Mouse (Mus musculus) kidney, postnatal 36 days (tissue): ENCODE results near the gene Cfap97d1.
A peak's percentile ranks its signal among the peaks of the same experiment; 100 is the strongest.

Source experiments
- DNase-seq, 2 experiments: peaks; one replicate each; pipeline ENCODE4 v3.0.0; 2021 to 2022; ENCODE audit warnings: mixed read lengths in 2 of 2

The Cfap97d1 gene

DNA sequence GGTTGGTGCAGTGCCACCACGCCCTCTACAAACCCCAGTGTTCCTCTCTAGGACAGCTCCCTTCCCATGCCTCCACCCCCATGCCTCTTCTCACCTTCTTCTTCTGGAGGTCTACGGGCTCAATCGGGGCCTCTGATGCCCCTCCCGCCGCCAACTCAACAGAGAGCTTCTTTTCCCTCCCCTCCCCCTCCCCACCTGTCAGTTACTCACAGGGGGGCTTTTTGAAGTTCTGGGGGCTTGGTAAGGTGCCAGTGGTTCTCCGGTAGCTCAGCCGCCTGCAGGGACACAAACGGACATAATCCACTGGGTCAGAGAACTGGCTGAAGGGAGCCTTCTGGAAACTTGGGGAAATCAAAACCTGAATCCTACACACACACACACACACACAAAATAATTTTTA is 27.4 kb downstream of the Cfap97d1 start:
- DNase-seq, result no peak

DNA sequence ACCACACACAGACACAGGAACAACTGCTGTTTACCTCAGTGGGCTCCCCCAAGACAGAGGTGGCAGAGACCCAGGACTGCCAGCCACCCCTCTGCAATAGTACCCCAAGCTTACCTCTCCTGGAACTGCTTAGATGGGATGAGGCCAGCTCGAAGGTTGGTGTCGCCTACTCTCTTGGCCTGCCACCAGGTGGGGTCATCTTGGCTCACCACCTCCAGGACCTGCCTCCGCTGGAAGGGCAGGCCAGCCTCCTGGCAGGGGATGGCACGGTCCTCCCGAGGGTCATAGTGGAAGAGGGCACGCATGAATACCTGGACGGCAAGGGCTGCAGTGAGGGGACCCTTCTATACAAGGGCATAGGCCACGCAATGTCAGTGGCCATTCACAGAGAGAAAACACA is 29.1 kb downstream of the Cfap97d1 start:
- DNase-seq, result no peak

DNA sequence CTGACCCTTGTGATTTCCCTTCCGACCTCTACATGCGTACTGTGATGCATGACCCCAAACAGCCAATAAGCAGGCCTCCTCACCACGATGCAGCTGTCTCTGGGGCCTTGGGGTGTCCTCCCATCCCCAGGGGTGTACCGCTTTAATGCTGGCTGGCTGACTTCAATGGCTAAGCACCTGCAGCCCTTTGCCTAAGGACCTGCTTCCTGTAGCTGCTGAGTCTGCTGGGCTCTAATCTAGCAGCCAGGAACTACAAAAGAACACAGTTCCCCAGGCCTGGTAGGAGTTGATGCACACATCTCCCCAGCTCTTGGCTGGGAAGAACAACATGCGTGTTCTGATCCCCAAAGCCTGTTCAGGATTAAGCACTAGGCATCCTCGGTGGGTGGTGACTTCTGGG is 31.4 kb downstream of the Cfap97d1 start:
- DNase-seq, result no peak

DNA sequence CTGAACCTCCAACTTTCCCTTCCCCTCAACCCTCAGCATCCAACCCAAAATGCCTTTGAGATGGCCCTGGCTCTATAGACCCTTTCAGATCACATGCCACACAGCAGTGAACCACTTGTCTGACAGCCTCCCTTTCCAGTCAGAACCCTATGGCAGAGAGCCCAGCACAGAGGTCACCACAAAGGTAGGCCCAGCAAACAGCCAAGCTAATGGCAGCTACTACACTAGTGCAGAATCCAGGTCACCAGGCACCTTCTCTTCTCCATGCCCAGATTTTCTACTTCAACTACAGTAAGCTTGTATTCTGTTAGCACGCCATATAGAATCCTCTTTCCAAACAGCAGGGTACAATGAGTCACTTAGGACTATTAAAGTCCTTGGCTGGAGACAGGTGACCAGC is 32.1 kb downstream of the Cfap97d1 start:
- DNase-seq, result peak; percentile 26 to 42

DNA sequence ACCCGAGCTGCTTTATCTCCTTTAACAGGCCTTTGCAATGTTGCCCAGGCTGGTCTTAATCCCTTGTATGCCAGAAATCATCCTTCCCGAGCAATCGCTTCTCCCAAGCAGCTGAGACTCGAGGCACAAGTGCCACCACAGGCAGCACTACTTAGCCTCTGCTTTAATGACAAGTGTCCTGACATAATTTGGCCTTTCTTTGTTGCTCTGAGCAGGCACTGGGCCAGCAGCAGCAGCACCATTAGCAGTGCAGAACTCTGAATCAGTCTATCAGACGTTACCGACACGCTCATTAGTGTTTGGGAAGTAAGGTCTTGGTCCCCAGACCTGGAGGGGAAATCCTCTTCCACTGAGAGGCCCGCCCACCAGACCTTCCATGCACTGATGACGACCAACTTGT is 35.7 kb downstream of the Cfap97d1 start:
- no peak for DNase-seq

DNA sequence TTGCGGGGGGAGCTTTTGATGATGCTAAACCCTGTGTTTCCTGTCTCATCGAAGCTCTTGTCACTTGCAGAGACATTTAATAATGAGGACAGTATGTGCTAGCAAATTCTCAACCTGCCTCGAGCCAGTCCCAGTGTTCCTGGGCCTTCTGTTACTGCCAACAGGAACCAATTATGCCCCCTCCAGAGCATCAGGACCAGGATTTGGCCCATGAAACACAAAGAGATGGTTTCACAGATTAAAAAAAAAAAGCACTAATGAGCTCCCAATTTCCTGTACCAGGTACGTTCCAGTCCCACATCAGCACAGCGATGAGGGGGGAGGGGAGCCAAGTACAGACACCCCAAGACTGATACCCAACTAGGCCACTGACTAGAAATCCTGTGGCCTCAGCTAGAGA is 37.1 kb downstream of the Cfap97d1 start:
- no peak for DNase-seq

DNA sequence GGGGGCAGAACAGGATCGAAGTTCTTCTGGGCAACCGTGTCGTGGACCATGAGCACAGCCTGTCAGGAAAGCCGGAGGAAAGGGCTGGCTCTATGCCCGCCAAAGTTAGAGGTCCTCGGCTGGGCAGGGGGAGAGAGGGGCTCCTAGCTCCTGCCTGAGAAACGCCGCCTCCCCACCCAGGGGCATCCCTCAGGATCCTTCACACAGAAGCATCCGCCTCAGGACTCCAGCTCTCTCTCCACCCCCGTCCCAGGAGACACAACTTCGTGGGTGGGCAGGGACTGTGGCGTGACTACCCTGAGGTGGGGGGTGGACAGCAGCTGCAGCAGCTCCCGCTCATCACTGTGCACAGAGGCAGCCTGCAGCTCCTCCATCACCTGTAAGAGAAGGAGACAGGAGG is 39.3 kb downstream of the Cfap97d1 start:
- no peak for DNase-seq

DNA sequence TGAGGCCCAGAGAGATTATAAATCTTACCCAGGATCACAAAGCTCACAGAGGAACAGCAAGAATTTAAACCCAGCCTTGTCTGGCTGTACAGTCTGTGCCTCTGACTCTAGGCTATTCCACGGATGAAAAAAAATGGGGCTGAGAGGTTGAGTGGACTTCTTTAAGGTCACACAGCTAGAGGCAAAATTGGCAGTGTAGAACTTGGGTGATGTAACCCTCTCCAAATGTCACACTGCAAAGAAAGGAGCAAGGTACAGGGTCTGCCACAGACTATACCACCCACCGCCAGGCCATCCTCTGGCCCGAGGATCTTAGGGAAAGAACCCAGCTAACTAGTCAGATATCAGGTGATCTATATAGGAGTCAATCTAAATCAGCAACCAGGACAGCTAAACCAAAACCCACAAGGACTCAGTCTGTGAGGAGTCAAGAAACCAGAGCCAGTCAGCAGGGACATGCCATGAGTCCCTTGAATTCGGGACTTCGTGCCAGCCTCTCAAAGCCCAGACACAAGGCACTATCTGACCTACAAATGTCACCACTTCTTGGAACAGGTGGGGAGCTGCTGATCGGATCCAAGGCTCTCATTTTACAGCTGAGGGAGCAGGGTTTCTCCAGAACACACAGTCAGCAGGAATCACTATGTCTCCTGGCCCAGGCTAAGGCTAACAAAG is 40.1 kb downstream of the Cfap97d1 start:
- no peak for DNase-seq

DNA sequence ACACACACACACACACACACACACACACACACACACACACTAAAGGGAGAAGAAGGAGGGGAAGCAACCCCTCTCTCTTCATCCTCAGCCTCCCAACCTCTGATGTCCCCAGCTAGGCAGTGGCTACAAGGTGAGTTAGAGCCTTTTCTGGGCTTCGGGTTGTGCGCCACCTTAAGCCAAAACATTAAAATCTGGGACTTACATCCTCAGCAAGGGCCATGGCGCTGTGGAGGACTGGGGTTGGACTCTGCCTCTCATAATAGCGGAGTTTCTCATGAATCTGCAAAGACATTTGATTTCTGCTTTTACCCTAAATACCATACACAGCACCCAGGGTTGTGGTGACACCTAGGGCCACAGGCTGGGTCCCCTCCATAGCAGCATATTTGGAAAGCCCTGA is 40.8 kb downstream of the Cfap97d1 start:
- no peak for DNase-seq

DNA sequence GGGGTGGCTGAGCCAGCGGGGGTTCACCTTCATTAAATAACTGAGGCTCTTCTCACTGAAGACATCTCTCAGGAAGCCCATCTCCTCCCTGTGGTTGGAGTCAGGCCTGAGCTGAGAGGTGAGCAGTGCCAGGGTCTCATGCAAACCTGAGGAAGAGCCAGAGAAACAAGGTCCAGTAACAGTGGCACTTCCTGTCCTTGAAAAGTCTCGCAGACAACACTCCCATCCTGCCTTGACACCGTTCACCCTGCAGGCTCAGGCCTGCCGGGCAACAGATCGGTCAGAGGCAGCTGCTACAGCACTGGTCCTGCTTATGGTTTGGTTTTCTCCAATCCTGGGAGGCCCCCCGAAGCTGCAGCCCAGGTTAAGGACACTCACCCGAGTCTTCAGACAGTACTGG is 41.3 kb downstream of the Cfap97d1 start:
- no peak for DNase-seq

DNA sequence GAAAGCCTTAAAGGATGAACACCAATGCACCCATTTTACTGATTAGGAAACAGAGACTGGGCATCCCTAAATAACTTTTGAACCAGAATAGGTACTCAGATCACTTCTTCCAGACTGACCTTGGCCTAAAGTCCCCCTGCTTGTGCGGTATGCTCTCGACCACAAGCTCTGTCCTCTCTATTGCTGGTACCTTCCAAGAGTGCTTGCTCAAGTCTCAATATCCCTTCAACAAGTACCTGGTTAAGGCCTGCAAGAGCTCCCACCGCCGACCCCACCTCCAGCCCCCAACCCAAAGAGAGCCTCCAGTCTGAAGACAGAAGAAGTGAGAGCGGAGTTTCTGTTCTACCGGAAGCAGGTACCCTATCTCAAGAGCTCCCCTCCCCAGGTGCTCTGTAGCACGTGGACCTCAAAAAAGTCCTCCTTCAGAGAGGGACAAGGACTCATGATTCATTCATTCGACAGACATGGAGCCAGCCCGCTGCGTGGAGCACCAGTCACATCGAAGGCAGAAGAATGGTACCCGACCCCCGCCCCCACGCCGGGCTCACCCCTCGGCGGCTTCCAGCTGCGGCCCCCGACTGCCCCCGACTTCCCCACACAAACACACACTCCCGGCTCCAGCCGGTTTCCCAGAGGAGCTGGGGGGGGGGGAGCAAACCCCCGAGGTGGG is 42.0 kb downstream of the Cfap97d1 start:
- no peak for DNase-seq

DNA sequence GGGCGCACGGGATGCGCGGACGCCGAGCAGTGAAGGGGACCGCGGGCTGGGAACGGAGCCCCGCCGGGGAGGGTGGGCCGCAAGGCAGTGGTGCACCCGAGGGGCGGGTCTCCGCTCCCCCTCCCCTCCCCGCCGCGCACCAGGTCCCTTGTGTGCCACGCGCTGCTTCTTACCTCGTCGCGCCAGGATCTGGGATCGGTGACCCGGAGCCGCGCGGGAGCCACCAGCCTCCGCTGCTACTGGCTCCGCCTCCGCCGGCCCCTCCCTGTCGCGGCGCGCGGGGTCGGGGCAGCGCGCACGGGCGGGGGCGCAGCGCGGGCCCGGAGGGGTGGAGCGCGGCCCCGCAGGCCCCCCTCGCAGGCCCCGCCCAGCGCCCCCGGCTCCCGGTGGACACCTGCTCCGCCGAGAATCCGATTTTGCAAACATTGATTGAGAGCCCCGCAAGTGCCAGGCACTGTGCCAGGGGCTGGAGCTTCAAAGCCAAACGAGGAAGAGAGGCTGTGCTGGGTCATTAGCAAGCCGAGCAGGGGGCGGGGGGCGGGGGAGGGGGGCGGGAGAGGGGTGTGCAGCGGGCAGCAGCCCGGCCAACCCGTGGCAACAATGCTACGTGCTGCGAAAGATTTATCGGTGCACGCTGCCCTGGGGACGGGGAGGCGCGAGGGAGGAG is 42.7 kb downstream of the Cfap97d1 start:
- peak; percentile 76 to 82 for DNase-seq

DNA sequence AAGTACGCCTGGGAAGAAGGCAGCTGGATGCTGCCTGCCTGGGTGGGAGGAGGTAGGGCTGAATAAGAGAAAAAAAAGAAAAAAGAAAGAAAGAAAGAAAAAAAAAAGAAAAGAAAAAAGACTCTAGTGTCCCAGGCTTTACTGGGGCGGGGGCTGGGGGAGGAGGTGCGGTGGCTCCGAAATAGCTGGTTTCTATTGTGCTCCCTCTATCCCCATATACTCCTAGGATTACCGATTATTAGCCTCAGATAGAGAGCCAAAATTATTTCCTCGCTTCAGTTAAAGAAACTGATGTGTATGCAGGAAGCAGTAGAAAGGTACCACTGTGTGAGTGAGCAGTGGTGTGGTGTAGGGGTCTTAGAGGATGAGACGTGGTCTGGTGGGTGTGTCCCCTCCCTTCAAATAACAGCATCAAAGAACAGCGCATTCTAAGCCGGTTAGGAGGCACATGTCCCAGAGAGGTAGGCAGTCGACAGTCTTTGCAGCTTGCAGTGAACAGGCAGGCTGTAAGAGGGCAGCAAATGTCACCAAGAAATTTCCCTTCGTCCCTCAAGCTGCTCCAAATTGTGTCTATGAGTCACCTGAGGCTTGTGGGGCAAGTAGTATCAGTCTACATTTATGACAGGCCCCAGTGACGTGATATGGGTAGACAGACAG is 43.4 kb downstream of the Cfap97d1 start:
- DNase-seq, result no peak

DNA sequence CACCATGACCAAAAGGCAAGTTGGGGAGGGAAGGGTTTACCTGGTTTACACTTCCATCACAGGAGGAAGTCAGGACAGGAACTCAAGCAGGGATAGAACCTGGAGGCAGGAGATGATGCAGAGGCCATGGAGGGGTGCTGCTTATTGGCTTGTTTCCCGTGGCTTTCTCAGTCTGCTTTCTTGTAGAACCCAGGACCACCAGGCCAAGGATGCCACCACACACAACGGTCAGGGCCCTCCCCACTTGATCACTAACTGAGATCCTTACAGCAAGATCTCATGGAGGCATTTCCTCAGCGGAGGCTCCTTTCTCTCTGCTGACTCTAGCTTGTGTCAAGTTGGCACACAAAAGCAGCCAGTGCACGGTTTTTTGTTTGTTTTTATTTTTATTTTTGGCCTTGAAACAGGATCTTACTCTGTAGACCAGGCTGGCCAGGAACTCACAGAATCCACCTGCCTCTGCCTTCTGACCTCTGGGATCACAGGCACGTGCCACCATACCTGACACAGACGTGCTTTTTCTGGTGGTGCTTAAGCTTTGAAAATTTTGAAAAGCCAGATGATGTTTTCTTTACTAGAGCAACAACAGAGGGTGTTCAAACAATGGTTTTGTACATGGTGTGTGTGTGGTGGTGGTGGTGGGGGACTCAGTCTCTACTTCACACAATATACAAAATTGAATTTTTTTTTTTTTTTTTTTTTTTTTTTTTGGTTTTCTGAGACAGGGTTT is 44.2 kb downstream of the Cfap97d1 start, which contains the start of gene Mpp3:
Mpp3 (minus strand) TSS at position 375 of the 730 bp plus-strand sequence.
- DNase-seq, result no peak

DNA sequence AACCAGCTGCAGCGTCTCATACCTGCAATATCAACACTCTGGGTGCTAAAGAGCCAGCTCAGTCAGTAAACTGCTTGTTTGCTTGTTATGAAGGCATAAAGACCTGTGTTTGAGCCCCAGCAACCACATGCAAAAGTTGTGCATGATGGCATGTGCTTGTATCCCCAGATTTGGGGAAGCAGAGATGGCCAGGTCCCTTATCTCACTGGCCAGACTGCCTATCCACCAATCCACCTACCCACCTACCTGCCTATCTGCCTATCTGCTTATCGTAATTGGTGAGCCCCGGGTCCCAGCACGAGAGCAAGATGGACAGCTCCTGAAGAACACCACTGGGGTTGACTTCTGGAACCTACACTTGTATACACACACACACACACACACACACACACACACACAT is 45.2 kb downstream of the Cfap97d1 start:
- no peak for DNase-seq

DNA sequence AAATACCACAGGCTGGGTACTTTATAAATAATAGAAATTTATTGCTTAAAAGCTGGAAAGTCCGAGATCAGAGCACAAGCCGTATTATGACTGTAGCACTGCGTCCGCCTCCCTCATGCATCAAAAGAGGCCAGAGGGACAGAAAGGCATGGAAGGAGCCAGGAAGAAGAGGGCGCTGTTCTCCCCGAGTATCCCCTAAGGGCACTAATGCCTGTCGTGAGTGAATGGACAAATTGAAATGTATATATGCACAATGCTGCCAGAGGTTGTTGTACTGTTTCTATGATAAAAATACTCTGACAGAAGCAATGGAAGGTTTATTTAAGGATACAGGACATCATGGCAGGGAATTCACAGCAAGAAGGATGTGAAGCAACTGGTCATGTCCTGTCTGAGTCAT is 45.9 kb downstream of the Cfap97d1 start:
- no peak for DNase-seq

DNA sequence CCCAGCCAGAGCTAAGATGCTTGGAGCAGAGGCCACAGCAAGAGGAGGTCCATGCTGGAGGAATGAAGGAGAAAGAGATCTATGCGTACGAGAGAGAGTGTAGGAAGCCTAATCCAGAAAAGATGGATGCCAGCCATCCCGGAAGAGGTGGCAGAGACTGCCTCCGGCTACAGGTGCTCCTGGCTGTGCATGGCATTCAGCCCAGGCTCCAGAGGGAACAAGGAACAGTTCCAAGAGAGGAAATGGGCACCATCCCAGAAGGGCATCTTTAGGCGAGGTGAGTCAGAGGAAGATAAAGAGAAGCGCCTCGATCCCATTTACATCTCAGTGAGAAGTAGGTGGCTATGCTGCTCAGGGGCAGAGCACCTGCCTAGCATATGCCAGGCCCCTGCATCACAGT is 47.1 kb downstream of the Cfap97d1 start:
- DNase-seq, result no peak

DNA sequence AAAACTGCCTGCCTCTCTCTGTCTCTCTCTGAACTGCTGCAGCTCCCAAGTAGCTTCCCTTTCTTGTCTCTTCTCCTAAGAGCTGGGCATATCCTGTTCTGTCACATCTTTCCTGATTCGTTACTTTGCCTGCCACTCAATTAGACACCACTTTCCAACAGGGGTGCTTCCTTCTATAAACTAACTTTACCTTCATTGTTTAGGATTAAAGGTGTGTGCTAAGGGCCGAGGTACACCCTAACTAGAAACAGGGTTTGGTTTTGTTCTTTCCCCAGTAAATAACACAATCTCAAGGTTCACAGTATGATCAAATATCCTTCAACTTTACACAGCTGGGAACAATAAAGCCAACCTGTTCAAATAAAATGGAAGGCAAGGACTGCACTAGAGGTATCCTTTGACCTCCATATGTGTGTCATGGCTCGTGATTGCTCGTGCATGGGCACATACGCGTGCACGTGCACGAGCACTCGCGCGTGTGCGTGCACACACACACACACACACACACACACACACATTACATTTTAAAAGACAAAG is 49.0 kb downstream of the Cfap97d1 start:
- DNase-seq, result no peak

DNA sequence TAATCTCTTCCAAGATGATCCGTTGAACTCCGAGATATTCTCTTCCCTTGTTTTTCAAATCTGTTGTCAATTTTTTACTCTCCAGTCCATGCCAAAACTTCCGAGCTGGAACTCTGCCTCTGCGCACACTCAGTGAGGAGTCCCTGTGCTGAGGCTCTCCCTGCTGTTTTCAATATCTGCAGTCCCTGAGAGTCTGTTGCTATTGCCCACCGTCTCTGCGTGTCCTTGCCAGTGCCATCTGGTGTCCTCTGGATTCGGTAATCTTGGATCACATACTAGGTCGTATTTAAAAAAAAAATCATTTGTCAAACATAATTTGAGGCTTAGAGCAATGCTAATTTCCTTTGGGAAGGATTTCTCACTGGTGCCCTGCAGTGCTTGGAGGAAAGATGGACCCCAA is 50.8 kb downstream of the Cfap97d1 start:
- no peak for DNase-seq

DNA sequence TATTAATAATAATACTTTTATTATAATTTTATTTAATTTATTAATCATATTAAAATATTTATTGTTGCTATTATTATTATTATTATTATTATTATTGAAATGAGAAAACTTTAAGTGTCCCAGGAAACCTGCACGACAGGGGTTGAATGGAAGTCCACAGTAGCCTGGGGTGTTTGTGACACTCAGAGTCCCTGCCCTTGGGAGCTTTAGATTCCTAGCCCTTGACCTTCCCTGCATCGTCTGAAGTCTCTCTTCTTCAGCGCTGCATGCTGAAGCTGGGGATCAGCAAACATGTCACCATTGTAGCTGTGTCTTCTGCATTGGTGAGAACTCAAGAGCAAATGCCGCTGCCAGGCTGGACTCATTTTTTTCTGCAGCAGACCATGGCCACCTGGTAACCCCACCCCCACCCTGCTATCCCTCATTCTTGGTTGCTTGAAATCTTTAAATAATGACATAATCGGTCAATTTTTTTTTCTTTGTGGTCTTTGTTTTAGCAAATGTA is 51.4 kb downstream of the Cfap97d1 start:
- no peak for DNase-seq

DNA sequence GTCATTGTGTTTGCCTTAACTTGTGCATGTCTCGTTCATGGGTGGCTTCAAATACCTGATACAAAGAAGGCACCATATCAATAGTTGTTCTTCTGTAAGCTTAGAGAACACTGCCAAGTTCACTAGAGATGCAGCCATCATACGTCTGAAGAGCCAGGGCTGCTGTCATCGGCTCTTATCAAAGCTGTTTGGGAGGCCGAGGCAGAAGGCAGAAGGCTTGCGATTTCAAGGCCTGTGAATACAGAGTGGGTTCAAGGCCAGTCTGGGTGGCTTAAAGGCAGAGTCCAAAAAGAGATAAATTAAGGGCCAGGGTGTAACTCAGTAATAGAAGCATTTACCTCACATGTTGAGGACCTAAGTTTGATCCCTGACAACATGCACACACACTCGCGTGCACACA is 52.3 kb downstream of the Cfap97d1 start:
- DNase-seq, result no peak

DNA sequence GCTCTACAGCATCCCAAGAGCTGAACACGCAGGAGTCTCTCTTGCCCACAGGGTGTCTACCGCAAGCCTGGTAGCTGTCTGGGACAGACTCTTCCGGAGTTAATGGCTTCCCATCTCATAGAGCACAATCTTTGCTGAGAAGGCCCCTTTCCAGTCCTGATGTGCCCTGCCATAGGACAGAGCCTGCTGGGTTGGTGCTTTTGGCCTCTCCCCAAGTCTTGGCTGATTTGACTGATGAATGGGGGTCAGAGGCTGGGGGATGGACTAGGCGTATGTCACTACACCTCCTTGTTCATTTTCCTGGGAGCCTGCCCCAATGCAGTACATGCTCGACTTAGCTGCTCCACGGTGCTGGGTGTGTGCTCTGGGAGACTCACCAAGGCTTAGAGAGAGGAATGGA is 53.7 kb downstream of the Cfap97d1 start:
- DNase-seq, result no peak
